Mouse (Mus musculus) kidney, postnatal 4 days (tissue): ENCODE measurements around the gene Vps36.
A peak's percentile ranks its signal among the peaks of the same experiment; 100 is the strongest.

Source experiments
- DNase-seq, 2 experiments: peaks; one replicate each; pipeline ENCODE4 v3.0.0; 2021; ENCODE audit warnings: mixed read lengths in 2 of 2

Vps36 gene

DNA sequence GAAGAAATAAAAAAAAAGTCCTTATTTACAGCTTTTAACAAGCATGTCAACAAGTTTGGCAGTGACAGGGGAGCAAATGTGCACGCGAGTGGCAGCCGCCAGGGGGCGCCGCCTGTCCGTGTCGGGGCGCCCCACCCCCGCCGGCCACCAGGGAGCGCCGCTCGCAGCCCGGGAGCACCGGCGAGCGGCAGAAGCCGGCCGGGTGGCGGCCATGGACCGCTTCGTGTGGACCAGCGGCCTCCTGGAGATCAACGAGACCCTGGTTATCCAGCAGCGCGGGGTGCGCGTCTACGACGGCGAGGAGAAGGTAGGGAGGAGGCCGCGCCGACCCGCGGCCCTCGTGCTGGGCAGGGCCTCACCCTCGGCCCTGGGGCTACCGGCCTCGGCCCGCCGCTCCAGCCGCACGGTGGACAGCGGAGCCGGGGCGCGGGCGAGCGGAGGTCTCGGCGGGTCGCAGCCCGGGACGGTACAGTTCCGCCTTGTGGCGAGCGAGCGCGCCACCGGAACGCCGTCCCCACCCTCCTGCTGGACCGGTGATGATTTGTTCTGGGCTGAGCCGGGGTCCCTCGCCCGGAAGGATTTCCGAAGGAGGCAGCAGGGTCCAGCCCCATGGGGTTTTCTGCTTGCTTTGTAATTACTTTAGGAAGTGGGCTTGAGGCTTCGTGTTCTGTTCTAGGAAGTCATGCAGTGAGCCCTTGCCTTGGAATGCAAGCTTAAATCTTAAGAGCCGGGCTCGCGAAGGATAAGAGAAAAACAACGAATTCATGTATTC is at the start of gene Vps36:
Gene Vps36, plus strand, starts transcription at position 150 of the 772 bp plus-strand sequence.
- peak; percentile 91 to 95 for DNase-seq

DNA sequence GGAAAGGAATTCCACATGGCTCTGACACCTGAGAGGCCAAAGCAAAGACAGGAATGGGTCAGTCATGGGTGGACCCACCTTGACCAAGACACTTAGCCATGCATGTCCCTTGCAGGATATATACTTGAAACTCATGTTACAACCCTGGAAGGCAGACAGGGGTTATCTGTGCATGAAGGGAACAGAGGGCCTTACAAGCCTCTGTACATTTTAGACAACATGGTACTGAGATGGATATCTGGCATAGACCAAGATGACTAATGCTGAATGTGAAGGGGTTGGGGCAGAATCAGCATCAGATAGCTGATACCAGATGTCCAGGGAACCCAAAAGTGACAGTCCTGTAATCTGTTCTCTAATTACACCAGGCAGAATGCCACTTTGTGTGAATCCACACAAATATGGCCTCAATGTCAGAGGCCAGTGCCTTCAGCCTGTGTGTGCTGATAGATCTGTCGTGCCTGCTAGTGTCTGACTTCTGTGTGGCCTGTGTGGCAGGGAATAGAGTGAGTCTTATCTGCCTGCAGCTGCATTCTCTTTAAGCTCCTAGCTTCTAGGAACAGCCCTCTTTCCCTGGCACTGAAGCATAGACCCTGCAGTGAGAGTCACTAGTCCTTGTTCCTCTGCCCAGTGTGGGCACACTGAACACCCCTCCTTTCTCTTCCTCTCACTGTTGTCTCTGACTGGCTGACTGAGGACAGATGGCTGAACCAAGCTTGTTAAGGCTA is 48.7 kb upstream of the Vps36 start:
- DNase-seq = no peak

DNA sequence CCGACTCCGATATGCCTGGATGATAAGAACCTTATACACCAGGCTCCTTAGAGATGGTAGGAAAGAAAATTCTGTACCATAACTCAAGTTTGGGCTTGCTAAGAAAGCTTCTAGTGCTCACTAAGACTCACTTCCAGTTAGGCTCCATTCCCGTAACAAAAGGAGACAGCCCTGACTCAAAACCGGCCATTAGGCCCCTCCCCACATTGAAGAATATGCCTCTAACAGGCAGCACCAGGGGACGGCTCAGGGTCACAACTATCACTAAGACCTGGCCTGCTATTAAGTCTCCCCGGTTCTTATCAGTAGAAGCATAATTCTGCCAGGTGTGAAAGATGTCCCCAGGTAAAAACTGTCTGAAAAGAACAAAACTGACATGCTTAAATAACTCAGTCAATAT is 46.8 kb upstream of the Vps36 start:
- no peak for DNase-seq

DNA sequence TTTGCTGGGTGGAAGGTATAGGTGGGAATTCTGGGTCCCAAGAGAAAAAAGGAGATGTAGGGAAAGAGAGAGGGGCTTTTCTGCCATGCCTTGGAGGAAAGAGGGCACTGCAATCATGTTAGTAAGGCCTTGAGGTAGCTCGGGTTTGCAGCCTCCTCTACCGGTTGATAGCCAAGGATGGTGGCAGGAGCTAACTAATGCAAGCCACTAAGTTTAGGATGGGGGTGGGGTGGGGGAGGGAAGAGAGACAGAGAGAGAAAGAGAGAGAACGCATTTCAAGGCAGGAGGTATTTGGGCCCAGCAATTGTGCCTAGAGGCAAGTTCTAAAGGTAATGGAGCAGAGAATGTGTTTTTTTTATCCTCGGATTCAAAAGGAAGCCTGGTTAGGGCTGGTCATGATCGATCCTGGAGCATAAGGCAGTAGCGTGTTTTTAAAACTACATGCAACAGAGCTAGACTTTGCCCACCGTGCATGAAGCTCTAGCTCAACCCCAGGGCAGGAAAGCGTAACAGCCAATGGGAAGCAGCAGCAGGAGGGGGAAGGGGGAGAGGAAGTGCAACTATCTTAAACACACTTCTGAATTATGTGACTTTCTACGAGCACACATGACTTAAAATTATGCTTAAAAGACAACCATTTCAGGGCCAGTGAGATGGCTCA is 44.8 kb upstream of the Vps36 start:
- DNase-seq = peak in 1 of 2 experiments; percentile 30

DNA sequence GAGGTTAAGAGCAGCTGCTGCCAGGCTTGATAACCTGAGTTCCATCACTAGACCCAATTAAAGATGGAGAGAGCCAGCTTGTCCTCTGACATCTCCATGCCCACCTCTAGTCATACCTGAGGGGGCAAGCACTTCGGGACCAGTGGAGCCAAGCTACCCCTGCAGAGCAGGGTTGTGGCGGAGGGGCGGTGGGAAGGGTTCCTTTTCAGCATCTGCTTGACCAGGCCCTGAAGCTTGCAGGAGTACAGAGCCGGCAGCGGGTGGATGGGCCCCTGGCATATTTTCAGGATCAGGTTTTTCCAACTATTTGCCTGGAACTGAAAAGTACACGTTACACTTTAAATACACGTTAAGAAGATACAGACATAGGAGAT is 44.3 kb upstream of the Vps36 start:
- no peak for DNase-seq

DNA sequence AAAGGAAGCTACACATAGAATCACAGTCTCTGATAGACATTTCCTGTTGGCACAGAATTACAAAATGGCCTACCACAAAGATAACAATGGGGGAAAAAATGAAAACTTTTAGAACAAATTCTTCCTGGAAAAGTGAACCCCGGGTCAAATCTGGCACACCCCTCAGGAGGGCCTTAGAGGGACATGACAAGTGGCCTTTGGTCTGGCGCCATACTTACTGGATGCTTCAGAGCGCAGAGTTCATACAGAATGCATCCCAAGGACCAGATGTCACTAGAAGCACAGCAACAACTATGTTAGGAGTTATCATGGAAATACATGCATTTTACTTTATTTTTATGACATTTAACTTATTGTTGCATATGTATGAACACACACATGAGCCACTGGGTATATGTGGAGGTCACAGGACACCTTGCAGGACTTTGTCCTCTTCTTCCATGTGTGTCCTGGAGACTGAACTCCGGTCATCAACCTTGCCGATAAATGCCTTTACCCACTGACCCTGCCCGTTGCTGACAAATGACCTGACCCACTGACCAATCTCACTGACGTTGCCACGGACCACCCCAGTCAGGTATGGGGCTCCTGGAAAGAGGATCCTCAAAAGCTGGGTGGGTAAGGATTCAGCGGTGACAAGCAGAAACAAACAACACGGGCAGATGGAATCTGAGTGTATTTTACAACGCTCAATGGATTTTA is 42.8 kb upstream of the Vps36 start:
- no peak for DNase-seq

DNA sequence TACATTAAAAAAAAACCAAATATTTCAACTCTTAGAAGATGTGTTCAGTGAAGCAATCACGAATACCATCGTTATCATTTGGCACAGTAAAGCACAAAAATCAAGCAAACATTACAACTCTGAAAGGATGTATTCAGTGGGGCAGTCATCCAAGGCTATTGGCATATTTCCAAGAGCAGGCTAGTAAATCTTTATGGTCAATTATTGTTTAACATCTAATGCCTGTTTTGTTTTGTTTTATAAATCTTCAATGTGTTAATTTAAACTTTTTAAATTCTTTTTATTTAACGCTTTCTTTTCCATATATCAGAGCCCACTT is 42.3 kb upstream of the Vps36 start:
- peak; percentile 21 to 34 for DNase-seq

DNA sequence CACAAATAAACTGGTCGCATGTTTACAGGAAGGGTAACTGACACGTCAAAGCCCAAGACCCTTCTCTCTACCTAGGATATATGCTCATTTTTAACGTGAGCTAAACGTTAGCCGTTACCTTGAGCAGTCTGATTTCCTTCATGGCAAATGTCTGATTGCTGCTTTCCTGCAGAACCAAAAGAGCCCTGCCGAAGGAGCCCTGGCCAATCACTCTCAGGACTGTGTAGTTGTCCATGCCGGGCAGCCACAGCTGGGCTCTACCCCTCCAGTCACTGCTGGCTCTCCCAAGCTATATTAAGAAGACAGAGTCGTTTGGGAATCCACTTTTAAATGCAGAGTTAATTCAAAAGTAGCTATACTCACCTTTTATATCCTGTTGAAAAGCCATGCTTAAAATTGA is 30.4 kb upstream of the Vps36 start:
- DNase-seq = no peak

DNA sequence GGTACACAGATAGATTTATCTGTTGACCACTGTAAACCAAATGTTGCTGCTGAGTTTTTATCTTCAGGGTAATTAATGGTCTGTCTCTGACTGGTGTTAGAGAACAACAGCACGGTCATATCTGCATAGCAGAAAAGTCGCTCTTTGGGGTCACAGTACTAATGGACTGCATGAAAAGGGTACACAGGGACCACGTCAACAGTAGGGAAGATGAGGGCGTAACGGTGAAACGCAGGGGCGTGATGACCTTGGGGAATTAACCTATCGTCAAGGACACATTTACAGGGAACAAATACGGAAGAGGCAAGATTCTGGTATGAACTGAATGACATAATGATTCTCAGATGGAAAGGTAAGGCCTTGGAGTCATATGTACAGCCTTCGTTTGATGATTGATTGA is 28.2 kb upstream of the Vps36 start:
- no peak for DNase-seq

DNA sequence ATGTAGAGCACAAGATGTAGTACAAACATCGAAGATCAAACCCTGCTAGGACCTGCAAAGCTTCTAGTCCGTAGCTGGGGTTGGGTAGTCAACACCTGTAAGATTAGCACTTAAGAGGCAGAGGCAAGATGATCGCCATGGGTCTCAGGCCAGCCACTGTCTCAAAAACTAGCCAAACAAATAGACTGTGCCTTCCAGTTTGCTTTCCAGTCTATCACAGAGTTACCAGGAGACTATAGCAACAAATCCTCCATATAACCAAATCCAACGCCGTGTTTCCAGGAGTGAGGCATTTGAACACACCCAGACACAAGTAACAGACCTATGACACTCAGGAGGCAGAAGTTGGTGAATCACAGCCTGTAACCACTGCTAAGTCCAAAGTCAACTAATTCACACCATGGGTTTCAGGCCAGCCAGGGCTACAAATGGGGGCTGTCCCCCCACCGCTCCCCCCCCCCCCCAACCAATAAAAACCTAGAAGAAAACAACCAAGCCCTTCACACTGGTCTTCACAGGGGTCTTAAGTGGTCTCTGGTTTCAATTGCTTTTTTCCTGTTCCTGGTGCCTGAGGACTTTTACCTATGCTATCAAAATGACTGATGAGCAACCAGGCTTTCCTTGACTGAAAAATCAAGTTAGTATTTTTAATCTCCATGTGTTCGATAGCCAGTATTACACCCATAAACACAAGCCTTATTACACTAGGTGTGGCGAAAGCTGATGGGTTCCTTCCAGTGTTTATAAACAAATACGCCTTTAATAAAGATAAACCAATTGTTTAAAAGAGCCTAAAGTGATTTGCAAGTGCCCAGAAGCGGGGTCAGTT is 27.1 kb upstream of the Vps36 start:
- DNase-seq = no peak

DNA sequence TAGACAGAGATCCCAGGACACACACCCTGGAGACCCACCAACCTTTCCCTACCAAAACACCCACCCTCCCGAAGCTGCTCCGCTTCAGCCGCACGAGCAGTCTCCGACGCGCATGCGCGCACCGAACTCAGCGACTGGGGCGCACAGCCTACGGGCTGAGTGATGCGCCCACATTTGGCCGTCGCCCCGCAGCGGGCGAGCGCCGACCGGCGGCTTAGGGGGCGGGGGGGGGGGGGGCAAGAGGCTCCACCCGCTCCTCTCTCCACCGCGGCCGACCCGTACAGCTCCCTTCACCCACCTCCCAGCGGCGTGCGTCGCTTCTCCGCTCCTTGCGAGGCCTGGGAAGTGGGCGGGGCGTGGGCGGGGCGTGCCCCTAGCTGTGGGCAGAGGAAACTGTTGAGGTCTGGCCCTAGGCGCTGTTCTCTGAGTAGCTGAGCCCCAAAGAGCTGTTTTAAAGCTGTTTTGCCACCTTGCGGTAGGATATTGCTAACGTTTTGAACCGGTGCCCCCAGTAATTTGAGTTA is 26.5 kb upstream of the Vps36 start, which contains the start of gene Nek3:
Gene Nek3, minus strand, starts transcription at position 356 of the 524 bp plus-strand sequence.
- peak; percentile 88 to 93 for DNase-seq

DNA sequence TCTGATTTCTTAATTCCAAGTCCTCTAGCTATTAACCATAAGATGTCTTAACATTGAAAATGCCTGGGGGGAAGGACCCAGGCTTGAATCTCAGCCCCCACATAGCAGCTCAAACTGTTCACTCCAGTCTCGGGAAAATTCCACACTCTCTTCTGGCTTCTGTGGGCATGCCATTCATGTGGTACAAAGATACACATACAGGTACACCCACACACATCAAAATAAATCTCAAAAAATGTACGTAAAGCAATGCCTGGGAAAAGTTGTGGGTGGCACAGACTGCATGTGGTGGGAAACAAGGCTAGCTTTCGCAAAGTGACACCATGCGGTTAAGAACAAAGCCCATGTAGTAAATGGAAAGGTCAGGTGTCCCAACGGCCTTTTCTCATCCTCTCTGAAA is 23.4 kb upstream of the Vps36 start:
- no peak for DNase-seq

DNA sequence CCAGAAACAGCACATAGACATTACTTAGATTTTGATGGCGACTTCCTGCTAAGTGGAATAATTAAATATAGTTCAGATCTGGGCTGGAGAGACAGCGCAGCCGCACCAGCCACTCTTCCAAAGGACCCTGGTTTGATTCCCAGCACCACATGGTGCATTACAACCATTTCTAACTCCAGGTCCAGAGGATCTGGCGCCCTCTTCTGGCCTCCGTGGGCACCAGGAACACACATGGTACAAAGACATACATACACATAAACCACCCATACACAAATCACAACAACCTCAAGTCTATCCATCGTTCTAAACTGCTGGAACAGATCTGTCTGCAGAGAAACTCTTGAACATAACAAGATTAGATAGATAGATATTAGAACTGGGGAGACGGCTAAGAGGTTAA is 16.6 kb upstream of the Vps36 start:
- DNase-seq = no peak

DNA sequence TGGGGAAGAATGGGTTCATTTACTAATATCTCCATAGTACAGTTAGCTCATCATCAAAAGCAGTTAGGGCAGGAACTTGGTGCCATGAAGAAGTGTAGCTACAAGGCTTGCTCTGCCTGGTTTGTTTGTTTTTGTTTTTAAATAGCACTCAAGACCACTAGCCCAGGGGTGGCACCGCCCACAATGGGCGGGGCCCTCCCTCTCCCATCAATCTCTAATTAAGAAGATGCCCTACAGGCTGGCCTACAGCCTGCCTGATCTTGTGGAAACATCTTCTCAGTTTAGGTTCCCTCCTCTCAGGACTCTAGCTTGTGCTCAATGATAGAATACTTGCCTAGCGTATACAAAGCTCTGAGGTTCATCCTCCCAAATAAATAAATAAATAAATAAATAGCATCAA is 7.7 kb upstream of the Vps36 start:
- peak; percentile 34 to 49 for DNase-seq

DNA sequence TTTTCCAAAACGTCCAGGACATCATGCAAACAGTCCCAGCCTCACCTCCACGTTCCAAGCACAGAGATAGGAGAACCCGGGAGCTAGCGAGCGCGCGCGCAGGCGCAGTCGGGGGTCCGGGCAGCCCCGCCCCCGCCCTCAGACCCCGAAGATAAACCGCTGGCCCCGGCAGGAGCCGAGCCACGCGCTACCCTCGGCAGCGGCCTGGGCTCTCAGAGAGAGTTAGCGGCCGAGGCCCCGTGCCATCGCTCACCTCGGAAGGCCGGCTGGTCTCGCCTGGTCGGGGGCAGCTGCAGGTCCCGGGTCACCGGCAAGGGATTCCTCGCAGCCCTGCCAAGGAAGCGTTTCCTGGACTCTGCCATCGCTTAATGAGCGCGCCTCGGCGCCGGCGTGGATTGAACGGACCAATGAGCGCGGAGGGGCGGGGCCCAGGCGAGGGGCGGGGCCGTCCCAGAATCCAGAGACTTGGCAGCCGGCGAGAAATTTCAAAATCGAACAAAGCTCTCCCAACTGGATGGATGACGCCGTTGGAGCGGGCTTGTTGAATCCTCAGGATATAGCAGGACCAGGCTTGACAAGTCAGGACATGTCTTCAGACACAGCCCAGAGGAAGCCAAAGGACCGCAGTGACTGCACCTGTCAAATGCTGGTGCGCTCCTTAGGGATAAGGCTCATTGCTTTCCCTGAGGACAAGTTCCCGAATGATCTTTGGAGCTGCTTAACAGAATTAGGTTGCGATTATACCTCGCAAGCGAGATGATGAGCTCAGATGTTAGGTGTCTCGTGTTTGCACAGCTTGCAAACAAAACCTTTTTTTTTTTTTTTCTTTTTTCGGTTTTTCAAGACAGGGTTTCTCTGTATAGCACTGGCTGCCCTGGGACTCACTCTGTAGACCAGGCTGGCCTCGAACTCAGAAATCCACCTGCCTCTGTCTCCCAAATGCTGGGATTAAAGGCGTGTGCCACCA is 6.9 kb upstream of the Vps36 start, which contains the start of gene Ckap2:
Gene Ckap2, minus strand, starts transcription at position 389 of the 967 bp plus-strand sequence.
- peak; percentile 96 to 97 for DNase-seq

DNA sequence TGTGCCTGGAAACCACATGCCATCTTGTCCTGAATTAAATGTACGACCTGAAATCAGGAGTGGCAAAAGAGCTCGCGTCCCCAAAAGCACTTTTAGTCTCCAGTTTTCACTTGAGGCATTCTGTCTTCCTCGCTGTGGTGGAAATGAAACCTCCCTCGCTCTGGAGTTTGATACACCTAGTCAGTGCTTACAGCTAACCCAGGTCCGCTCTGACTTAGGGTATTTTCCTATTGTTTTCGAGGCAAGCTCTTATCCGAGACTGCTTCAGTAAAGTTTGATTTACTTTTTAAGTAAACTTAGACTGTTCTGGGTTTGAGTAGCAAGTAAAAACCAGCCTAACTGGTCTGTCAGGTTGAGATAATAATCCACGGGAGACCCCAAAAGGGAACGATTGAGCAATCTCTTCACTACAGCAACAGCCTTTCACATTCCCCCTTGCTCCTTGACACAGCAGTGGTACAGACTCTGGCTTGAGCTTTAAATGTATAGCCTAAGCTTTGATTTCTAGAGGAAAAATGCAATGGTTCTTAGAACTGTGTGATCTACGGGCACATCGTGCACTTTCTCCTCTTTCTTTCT is 912 bp downstream of the Vps36 start:
- no peak for DNase-seq

DNA sequence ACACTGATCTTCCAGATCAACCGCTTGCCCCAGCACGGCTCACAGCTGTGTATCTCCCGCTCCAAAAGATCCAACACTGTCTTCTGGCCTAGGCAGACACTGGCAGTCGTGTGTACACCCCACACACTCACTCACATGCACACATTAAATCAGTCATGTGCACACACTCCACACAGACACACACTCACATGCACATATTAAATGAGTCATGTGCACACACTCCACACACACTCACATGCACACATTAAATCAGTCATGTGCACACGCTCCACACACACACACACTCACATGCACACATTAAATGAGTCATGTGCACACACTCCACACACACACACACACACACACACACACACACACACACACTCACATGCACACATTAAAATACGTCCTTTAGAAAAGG is 5.3 kb downstream of the Vps36 start:
- no peak for DNase-seq

DNA sequence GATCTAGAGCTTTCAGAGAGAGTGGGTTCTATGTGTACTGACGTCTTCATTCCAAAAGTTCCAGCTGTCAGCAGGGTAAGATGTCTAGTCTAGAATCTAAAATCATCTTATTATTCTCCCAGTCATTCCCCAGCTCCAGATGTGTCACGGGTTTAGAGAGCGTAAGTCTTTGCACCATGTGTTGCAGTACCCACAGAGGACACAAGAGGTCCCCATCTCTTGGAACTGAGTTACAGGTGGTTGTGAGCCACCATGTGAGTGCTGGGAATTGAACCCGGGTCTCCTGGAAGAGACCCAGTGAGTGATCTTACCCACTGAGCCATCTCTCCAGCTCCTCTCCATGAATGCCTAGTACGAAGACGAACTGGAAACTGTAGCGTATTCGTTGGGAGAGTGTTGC is 6.9 kb downstream of the Vps36 start:
- DNase-seq = no peak

DNA sequence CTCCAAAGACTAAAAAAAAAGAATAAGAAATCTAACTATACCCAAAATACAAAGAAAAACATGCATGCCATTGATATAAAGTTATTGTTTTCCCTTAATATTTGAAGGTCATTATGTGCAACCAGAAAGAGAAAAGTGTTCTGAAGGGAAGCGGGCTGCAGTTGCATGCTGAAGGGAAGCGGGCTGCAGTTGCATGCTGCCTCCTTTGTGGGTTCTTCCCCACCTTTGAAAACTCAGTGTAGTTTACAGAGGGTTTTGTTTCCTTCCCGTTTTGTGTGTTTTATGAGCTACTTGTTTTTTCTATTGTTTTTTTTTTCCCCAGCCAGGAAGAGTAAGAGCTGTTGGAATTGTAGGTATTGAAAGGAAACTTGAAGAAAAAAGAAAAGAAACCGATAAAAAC is 14.9 kb downstream of the Vps36 start:
- no peak for DNase-seq

DNA sequence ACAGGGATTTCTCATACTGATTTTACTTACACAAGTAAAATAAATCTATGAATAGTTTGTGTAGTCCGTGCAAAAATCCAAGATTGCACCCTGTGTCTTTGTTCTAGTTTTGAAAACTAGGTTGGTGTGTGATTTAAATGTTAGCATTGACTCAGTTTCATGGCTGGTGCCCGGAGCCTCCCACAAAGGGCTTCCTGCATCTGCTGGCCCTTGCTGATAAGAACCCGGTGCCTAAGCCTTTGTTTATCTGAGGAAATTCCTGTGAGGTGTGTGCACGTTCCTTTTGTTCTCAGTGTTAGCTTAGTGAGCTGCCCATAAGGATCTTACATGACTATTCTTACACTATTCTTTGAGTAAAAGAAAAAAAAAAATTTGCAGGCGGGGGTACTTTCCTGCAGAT is 16.4 kb downstream of the Vps36 start:
- DNase-seq = peak in 1 of 2 experiments; percentile 18
